Mouse (Mus musculus): ENCODE measurements at regions not wholly inside any gene's neighbourhood (a gene's known extent, or its start where the extent isn't known, plus 50 kb on each side); places are given as distances from the start of the nearest gene placed in this dataset.

DNA sequence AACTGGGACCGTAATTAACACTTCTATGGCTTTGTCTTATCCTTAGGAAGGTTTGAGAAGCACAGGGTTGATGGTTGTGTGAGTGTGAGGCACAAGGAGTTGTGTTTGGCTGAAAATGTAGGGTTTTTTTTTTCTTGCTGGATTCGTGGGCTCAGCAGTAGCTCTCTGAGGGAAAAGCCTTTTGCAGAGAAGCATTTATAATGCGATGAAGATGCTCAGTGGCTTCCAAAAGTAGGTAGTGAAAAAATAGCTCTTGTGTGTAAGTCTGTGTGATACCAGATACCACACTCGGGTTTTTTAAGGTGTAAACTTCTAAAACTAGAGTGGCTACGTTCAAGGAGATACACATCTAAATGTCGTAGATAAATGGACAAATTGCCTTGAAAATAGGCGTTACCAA is 149.1 kb upstream of the 4933402D24Rik start:
- no peak for ATAC-seq

DNA sequence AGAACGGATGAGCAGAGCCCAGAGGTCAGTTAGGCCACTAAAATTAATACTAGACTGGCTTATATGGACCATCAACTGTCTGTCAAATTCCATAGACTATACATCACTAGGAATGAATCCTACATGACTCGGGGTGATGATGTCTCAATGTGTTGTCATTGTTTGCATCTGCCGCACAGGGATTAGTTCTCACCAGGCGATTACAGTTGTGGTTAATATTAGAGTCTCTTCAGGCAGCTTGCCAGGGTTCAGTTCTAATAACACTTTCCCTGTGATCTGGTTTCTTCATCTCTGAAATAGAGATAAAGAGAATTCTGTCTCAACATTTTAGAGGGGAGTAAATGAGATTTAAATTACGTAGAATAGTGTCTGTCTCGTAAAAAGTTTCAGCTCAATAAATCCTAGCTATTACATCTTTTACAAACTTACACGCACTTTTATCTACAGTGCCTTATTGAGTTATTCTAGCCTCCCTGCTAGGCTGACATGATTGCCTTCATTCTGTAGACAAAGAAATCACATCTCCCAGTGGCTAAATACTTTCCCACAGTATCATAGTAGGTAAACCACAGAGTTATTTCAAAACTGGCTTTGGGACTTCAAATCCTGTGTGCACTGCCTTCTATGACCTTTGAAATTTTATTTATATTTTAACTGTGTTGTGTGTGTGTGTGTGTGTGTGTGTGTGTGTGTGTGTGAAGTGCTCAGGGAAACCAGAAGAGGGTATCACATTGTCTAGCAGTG is 148.0 kb upstream of the 4933402D24Rik start:
- no peak for ATAC-seq

DNA sequence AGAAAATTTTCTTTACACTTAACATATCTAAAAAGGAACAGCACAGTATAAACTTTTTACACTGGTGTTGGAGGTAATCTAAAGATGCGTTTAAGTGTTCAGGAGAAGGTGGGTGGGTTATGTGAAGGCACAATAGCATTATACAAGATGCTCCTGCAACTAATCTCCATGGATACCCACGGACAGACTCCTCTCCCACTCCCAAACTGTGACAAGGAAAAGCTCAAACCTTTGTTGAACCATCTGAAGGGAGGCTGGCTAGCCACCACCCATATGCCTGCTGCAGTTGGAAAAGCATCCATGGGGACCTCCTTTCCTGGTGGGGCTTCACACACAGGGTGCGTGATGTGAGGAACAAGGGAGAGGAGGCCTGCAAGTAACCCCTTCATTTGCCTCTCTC is 141.7 kb upstream of the 4933402D24Rik start:
- ATAC-seq, result no peak

DNA sequence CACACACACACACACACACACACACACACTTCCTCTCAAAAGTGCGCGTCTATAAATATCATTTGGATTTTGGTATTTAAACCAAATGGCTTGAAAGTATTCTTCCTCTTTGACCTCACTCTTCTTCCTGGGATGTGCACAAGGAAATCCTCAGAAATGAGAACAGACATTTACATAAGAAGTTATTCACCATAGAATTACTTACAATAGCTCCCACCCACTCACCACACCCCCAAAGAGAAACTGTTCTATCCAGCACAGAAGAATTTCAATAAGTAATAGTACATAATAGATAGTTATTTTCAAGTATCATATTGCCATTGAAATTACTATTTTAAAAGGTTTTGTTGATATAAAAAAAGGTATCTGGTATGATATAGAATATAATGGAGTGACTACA is 140.1 kb upstream of the 4933402D24Rik start:
- ATAC-seq, result no peak

DNA sequence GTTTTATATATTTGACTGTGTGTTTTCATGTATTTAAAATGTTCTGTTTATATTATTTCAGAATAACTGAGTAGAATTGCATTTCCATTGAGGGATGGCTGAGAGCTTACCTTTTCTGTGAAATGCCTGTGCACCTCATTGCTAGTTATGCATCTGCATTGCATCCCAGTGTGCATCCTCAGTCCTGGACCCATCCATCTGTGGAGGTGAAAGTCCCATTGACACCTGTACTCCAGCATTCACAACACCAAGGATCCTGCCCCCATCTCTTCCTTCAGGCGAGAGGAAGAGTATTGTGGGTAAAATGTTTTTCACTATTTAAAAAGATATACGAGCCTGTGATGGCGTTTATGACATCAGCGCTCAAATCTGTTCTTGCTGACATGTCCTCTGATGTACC is 134.6 kb upstream of the 4933402D24Rik start:
- no peak for ATAC-seq

DNA sequence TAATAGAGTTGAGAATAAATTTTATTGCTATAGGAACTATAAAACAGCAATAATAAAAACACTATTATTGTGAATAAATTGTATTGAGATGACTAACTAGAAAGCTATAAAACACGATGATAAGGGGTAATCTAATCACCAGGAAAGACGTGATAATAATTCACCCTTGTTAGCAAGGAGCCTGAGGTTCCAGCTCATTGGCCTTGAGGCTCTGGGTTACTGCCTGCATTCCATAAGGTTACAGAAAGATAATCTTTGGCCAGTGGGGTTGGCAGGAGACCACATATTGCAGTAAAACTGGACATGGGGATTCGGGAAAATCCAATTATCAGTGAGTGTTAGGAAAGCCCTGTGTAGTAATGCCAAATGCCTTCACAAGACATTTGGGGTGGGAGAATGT is 134.1 kb upstream of the 4933402D24Rik start:
- ATAC-seq, result no peak

DNA sequence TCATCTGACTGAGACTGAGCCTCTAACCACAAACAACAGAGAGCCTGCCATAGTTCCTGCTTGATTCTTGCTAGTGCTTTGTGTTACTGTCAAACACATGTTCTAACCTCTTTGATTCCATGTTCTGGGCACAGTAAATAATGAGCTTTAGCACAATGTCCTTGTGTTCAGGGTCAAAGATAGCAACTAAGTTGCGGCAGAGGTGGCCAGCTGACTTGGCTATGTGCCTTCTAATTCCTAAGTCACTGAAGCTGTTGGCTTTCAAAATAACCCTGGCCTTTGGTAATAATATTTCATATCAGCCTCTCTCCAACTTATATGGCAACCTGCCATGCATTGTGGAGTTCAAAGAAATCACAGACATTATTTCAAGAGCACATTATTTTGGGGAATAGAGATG is 133.3 kb upstream of the 4933402D24Rik start:
- ATAC-seq, result no peak

DNA sequence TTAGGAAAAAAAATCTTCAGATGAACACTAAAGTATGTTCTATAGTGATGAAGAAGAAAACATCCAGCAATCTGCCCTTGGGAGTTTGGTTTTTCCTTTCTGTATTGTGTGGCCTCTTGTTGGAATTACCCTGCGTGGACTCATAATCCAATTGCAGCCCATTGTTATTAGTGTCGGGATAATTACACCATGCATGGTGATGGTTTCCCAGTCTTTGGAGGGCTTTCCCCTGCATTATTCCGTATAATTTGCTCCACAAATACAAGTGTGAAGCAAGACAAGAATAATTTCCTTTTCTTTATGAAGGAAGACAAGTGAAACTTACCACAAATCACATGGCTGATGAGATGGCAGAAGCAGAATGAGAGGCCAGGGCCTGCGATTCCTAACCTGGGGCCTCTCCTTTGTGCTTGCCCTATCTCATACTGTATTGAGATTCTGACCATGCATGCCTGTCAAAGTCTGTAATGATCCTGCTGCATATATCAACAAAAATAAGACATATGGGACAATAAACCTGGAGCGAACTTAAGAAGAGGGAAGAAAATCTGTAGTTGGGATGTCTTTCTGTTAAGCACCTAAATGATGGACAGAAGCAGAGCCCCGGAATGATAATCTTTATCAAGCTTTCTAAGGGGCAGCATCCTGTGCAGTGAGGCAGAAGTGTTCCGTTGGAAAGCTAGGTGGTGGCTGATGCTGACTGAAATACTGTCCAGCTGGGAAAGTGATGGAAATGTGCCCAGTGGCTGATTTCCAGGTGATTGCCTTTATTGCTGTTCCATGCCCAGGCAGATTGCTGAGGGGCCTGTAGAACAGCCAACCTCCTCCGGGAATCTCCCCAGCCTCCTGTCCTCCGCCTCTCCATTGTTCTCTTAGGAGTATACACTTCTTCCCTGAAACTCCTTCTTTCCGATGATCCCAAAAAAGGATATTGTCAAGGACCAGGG is 130.8 kb upstream of the 4933402D24Rik start:
- ATAC-seq, result no peak

DNA sequence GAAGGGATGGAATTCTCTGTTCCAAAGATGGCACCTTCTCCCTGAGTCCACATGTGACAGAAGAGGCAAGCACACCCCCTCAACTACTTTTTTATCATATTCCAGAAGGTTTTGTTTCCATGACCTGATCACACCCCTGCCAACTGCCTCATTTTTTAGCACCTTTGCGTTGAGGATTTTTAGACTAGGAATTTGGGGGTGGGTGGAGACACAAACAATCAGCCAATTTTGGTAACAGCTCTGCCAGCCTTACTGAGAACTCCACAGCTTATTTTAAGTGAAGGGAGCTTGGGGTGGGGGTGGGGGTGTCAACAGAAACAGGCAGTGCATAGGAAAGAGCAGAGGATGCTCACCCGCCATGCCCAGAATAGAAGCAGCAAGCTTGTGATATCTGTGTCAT is 129.7 kb upstream of the 4933402D24Rik start:
- ATAC-seq, result no peak

DNA sequence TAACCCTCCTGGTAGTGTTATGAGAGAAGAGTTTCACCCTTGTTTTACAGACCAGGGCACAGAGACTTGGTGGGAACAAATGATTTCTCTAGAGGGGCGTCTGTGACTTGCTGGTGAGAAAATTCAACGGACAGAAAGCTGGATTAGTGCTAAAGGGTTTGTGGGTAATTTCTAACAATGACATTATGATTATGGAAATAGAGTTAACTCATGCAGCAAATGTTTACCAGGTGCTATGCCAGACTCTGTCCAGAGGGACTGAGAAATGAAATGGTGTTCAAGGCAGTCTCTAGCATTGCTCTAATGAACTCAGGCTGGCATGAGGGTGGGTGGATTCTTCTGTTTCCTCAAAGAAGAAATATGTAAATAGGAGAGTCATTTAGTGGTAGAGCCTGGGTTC is 128.5 kb upstream of the 4933402D24Rik start:
- no peak for ATAC-seq

DNA sequence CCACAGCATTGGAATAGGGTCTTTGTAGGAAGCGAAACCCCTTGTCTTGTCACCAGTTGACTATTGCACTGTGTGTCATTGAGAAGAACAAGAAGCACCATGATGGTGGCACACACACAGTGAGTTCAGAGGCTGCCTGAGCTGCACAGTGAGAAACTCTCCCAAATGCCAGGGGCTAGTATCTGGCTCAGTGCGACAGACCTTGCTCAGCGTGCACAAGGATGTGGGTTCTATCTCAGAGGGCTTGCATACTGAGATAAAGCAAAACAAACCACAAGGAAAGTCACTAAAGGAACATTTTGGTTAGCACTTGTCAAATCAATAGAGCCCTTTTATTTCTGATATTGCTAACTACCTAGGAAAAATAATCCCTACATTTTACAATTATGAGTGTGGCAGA is 110.5 kb upstream of the 4933402D24Rik start:
- ATAC-seq, result no peak

DNA sequence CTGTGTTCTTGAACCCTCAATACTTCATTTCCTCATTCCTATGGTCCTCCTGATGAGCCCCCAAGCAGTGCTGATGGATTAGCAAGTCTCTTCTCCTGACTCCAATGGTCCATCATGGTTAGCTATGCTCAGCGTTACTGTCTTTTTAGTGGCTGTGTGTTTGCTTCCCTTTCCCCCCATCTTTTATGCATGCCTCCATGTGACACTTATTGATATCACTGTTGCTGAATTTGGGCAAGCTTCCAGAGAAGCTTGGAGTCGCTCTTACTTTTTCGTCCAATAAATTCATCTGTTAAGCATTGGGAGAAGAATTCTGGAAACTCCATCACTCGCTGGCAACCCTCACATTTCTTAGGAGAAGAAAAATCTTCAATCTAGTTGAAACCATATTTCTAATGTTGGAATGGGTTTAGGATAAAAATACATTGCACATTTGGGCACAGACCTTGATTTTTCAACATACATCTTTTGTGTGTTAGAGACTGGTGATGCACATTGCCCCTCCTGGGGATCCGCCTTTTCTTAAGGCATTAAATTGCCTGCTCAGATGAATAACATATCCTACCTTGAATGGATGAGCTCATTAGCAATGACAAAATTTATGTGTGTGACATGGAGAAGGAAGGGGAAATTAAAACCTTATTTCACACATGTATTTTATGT is 107.7 kb upstream of the 4933402D24Rik start:
- ATAC-seq, result no peak

DNA sequence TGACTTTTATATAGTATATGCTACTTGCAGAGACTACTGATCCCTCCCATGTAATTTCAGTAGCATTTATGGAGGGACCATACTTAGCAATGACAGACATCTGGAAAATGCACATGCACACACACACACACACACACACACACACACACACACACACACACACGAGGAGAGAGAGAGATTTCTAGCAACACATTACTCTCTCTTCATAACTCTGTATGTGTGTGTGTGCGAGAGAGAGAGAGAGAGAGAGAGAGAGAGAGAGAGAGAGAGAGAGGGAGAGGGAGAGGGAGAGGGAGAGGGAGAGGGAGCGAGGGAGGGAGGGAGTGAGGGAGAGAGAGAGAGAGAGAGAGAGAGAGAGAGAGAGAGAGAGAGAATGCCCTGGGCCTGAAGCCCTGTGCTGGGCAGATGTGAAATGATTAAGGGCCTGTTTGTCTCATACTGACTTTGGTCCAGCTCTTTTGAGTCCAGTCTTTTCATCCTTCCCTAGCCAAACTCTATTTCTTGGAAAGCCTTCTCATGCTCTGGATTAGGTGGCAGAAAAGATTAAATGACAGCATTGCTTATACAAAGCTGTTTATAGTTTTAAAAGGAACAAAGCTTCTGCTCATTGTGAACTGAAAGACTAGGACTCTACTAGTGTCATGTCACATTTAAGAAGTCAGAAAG is 106.4 kb upstream of the 4933402D24Rik start:
- no peak for ATAC-seq

DNA sequence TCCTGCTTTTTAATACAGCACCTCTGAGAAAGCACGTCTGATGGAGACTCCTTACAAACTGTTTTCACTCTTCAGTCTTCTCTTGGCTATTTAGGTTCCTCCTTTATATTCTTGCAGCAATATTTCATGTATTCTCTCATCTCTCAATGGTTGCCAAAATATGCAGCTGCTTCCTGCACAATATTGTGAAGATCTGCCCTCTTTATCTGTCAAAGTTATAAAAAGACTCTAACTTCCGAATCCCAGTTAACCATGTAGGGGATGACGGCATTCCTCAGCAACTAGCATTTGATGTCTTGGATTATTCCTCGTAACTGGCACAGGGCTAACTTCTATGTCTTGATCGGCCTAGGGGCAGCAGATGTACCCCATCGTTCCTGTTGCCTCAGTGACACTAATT is 102.8 kb upstream of the 4933402D24Rik start:
- ATAC-seq, result no peak

DNA sequence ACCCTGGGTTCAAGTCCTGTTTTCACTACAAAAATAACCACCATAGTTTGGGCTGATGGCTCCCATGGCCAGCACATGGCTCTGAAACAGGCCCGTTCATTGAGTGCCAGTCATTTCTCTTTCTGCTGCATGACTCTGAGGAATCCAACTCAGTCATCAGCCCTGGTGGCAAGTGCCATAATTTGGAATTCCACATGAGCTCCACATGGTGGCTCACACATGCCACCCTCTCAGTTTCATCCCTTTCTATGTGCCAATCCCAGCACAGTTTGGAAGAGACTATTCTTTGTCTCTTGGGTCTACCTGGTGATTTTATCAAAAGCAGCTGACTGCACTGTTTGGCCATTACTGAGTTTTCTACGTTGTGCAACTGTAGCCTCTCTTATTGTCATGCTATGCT is 100.3 kb upstream of the 4933402D24Rik start:
- no peak for ATAC-seq

DNA sequence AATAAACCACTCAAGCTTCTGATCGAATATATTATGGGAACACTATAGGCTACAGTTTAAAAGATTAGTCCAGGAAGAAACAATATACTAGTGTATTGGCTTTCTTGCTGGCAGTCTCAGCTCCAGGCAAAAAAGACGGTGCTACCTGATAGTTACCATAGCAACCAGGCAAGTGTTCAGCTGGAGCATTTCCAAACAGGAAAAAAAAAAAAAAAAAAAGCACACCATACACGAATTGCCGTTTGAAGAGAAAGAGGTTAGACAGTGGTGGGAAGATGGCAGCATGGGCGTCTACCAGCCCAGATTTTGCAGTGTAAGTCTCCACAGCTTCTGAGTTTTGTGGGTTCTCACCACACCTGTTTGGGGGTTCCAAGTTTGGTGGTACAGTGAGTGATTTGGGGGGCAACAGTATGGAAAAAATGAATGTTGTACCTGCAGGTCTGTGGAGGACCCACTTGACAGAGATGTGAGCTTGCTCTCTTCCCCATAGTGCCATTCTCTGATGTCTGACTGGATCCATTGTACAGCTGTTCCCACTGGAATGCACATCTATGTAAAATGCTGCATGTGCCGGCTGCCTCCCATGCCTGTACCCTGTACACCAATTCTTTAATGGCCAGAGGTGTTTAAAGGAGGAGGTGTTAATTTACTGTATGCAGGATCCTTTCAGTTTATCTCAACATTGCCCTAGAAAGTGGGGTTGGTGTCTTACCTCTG is 89.0 kb upstream of the 4933402D24Rik start:
- no peak for ATAC-seq

DNA sequence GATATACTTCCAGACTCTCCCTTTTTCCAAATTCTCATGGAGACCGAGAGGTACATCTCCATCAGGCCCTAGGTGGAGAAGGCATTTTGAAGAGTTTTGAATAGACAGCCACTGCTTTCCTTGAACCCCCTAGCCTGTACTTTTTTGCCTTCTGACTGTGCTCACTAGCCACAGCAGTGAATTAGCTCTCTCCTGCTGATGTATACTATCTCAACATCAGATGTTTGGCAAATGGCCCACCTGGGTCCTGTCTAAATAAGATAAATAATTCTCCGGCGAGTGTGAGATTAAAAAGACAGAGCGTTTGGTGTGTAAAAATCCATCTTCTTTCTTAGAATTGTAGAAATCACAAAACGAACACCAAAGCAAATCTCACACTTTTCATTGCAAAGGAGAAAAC is 88.4 kb upstream of the 4933402D24Rik start:
- no peak for ATAC-seq

DNA sequence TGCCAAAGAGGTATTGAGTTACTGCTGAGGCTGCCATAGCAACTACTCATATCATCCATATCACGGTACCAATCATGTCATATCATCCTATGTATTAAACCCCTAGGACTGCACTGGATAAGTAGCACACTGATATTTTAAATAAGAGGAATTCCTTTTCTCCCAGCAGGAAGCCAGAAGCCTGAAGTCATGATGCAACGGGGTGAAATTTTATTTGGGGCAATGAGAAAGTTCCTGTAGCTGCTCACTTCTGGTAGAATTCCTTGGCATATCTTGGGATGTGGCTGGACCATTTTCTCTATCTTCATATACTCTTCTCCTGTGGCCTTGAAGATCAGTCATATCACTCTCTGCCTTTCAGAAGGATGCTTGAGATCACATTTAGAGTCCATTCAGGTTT is 87.3 kb upstream of the 4933402D24Rik start:
- no peak for ATAC-seq

DNA sequence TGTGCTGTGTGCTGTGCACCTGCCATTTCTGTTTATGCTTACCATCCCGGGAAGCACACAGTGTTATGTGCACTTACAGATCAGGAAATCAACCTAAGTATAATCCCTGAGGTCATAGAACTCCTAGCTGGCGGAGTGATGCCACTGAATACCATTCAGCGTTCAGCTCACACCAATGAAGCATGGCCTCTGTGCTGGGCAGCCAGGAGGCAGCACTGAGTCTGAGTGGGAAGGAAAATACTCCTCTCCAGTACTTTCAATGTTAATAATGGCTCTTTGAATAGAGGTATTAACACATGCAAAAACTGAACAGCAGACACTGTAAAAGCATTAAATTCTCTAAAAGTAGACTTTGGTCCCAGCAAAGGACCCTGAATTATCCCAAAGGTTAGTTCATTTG is 85.7 kb upstream of the 4933402D24Rik start:
- ATAC-seq, result no peak

DNA sequence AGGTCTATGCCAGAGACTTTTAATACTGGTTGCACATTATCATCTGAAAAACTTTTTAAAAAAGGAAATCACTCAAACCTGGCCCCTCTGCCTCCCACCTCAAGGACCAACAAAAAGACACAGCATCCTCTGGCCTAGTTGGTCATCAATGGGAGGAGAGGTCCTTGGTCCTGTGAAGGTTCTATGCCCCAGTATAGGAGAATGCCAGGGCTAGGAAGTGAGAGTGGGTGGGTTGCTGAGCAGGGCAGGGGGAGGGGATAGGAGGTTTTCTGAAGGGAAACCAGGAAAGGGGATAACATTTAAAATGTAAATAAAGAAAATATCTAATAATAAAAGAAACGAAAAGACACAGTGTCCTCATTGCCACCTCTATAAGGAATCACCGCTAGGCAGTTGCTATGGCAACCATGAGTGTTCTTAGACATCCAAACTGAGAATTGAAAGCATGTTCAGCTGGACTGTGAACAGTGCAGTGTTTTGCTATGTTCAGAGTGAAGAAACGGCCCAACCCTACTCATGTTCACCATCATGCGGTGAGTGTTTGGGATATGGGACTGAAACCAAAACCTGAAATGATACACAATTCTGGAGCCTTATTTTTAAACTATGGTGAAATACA is 82.5 kb upstream of the 4933402D24Rik start:
- ATAC-seq, result no peak

DNA sequence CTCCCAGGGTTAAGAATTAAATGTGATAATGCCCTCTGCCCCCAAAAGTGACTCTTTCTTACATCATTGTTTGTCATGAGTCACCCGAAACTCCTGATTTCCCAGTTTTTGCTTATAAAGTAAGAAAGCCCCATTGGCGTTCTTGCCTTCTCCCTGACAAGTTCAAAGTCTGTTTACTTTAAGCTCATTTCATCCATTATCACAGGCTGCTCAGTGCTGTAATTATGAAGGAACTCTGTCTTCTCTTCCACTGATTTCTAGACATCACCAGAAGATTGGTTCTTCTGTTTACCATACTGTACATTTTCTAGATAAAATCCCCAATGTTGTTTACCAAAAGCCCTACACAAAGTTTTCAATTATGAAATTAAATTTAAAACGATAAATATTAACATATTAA is 81.2 kb upstream of the 4933402D24Rik start:
- no peak for ATAC-seq

Measured in CD4-positive, CD25-positive, alpha-beta regulatory T cell, adult 4 months (primary cell).